Mouse (Mus musculus): ENCODE measurements around the gene Olfr550. TPM values are rescaled to one million over a fixed set of nuclear protein-coding genes. Genes with fewer than 3 reads are reported as not detected.

Olfr550 gene
- polyA plus RNA-seq (2017; shearing (Covaris generic)), result not detected

DNA sequence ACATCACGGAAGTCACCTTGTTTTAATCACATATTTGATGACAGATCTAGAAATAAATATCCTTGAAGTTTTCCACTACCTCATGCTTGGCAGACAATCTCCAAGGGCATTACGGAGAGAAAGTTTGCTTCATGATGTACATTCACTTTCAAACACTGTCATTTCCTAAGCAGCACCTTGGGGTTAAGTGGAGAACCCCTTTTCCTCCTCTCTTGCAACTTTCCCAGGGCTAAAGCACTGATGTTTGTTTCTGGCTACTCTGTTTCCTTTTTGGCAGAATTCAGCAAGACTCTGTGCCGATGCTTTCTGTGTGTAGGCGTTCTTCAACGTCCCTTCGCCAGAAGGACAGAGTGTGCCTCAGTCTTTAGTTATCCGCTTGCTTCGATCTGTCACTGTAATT lies at the start of gene Olfr550:
TSS of gene Olfr550 (plus strand) at position 301 of the 400 bp plus-strand sequence.

DNA sequence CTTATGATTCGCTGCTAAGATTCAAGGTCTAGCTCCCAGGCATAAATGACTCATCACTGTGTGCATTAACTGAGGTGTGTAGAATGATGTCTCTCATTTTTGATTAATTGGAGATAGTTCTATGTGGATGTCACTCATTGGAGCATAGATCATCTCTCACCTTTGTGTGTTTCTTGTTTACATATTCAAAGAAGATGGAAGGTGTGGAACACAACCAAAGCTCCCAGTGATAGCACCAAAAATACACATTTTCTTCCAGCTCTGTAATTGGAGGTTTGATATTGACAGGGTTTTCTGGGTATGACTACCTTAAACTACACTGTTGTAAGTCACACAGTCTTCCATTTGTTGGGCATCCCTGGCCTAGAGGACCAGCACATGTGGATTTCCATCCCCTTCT lies 36.8 kb upstream of the Olfr550 start, which contains the start of gene Olfr547:
TSS of gene Olfr547 (plus strand) at position 301 of the 400 bp plus-strand sequence.

DNA sequence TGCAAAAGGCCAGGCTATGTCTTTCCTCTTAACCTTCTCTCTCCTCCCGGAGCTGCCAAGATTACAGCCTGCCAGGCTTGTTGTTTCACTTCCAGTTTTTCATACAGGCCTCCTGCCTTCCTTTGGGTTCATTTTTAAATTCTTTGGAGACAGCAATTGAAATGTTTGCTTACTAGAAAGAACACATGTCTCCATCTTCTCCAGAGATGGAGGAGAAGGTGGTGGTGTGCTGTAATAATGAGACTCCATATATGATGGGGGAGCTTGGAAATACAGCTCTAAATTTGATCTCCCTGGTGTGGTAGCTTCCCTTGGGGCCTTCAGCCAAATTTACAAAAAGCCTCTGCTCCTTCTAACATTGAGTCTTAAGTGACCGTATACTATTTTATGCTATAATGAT lies 30.6 kb upstream of the Olfr550 start, which contains the start of gene Olfr548-ps1:
TSS of gene Olfr548-ps1 (plus strand) at position 301 of the 400 bp plus-strand sequence.

DNA sequence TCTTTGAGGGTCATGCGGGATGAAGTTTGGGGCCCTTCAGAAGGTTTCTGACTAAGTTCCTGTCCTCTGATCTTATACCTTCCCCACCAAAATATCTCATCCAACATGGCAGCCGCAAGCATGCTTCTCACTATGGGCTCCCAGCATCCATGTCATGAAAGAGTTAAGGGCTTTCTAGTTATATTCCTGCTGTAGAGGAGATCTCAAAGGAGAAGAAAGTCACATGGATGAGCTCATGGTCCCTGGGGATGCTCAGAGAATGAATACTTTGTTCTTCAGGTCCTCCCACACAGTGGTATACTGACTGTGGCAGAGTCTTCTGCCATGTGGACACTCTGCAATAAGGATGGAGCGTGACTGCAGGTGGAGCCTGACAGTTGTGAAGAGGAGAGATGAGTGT lies 21.7 kb upstream of the Olfr550 start, which contains the start of gene Olfr549:
TSS of gene Olfr549 (plus strand) at position 301 of the 400 bp plus-strand sequence.

DNA sequence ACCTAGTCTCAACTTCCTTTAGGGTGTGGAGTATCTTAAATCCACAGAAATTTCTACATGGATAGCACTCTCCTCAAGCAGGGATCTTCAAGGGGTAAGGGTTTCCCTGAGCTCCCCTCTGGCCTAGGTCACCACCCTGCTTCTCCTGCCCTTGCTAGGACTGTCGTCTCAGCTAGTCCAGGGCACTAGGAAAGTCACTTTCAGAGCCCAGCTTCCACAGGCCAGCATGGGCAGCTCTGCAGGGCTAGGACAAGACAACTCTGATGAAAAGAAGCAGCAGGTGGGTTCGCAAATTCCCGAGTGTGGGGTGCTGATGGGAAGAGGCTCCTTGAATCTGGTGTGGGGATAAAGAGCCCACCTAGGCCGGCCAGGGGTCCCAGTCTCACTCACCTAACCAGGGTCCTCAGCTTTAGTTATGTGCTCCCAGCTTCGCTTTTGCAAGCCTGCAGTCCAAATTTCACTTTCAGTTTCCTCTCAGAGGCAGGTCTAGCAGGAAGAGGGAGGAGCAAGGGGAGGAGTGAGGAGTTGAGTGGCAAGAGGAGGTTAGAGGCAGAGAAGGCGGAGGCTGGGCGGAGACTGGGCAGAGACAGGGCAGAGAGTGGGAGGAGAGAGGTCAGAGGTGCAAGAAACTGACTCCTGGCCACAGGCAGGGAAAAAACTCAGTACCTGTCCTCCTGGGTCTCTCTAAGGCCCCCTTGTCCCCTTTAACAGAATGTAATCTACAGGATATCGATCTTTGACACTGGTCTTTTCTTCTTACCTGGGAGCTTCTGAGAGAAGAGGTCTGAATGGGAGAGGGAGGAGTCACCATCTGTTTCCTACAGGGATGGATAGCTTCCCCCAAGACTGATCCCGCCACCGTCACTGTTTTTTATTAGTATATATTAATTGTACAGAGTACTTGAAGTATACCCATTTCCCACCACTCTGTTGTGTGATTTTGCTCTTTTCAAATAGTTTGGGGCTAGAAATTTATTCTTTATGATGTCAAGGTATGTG lies 5.9 kb upstream of the Olfr550 start, which contains the start of gene Trim21:
TSS of gene Trim21 (minus strand) at position 488 of the 999 bp plus-strand sequence.

GRCm38 (mm10) chr7:102591786-102592185 lies 20.5 kb downstream of the Olfr550 start, which contains the start of gene Olfr551:
Olfr551 (minus strand) TSS chr7:102591886.

DNA sequence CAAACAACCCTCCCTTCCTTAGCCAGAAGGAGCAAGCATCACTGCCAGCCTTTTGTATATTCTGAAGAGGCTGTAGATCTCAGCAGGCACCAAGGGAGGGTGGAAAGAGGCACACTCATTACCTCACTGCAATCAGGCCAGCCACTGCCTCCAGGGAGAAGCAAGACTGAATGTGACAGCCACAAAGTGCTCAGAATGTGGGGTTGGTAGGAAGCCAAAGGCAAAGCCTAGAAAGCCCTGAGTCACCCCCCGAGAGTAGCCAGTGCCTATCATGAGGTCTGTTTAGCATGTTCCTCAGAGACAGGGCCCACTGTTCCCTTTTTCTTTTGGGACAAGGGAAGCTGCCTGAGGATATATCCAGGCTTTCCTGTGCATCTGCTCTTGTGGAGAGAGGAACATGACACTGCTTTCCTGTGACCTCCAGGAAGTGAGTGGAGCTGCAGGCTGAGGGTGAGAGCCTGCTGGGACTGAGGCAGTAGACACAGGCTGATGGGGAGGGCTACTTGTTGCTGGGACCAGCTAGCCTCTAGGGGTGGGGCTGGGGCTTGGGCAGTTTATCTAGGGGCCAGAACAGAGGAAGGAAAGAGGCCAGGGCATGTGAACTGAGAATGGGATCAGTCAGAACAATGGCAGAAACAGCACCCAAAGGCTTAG lies 26.3 kb downstream of the Olfr550 start, which contains the start of gene Olfr552:
TSS of gene Olfr552 (plus strand) at position 393 of the 654 bp plus-strand sequence.

DNA sequence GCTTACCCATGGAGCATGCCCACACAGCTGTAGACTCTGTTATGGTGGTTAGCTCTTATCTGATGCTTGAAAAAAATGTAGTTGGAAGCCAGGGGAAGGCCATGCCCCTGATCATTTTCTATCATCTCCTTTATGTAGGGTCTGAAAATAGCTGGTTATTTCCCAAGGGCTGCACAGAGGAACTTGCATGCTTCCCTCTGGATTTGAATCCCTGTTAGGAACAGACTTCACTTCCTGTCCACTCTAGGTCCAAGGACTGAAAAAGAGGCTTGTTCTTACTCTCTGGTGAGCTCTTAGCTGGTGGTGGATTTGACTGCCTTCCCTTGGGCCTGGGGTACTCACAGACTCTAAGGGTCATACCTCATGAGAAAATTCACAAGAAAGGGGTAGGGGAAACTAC lies 46.9 kb downstream of the Olfr550 start, which contains the start of gene Olfr553:
TSS of gene Olfr553 (minus strand) at position 101 of the 400 bp plus-strand sequence.

Other genes with a start within 250 kb of the Olfr550 start
- 10 to 100 TPM; 40.4 to 42.0 TPM for gene Rrm1, start 129.7 kb upstream of the Olfr550 start, polyA plus RNA-seq (2017; shearing (Covaris generic))
- 1 to 10 TPM in 1 of 2 experiments, not detected in 1; 1.2 TPM for gene Olfr543, start 89.8 kb upstream of the Olfr550 start, polyA plus RNA-seq (2017; shearing (Covaris generic))
- gene Olfr544, start 83.1 kb upstream of the Olfr550 start, polyA plus RNA-seq (2017; shearing (Covaris generic)), result 1 to 10 TPM in 1 of 2 experiments, under 1 TPM in 1; 0.28 to 2.7 TPM
- under 1 TPM; 0.28 to 0.97 TPM for gene Olfr545, start 71.9 kb upstream of the Olfr550 start, polyA plus RNA-seq (2017; shearing (Covaris generic))
- gene Olfr547, start 36.7 kb upstream of the Olfr550 start, polyA plus RNA-seq (2017; shearing (Covaris generic)), result not detected
- not detected for gene Olfr548-ps1, start 30.5 kb upstream of the Olfr550 start, polyA plus RNA-seq (2017; shearing (Covaris generic))
- gene Olfr549, start 21.6 kb upstream of the Olfr550 start, polyA plus RNA-seq (2017; shearing (Covaris generic)), result under 1 TPM in 1 of 2 experiments, not detected in 1; 0.69 TPM
- 10 to 100 TPM; 96.3 to 99.0 TPM for gene Trim21, start 6.0 kb upstream of the Olfr550 start, polyA plus RNA-seq (2017; shearing (Covaris generic))
- gene Olfr551, start 20.4 kb downstream of the Olfr550 start, polyA plus RNA-seq (2017; shearing (Covaris generic)), result not detected
- not detected for gene Olfr552, start 26.3 kb downstream of the Olfr550 start, polyA plus RNA-seq (2017; shearing (Covaris generic))
- not detected for gene Olfr553, start 46.8 kb downstream of the Olfr550 start, polyA plus RNA-seq (2017; shearing (Covaris generic))
- 1 to 10 TPM in 1 of 2 experiments, under 1 TPM in 1; 0.71 to 1.7 TPM for gene Olfr554, start 67.0 kb downstream of the Olfr550 start, polyA plus RNA-seq (2017; shearing (Covaris generic))
- not detected for gene Olfr555, start 87.4 kb downstream of the Olfr550 start, polyA plus RNA-seq (2017; shearing (Covaris generic))
- gene Olfr556, start 93.5 kb downstream of the Olfr550 start, polyA plus RNA-seq (2017; shearing (Covaris generic)), result under 1 TPM in 1 of 2 experiments, not detected in 1; 0.30 TPM
- gene Trim68, start 115.9 kb downstream of the Olfr550 start, polyA plus RNA-seq (2017; shearing (Covaris generic)), result 10 to 100 TPM; 12.4 to 17.0 TPM
- gene Olfr557, start 124.5 kb downstream of the Olfr550 start, polyA plus RNA-seq (2017; shearing (Covaris generic)), result under 1 TPM in 1 of 2 experiments, not detected in 1; 0.24 TPM
- gene Olfr558, start 130.8 kb downstream of the Olfr550 start, polyA plus RNA-seq (2017; shearing (Covaris generic)), result not detected
- gene Olfr33, start 147.6 kb downstream of the Olfr550 start, polyA plus RNA-seq (2017; shearing (Covaris generic)), result not detected
- 1 to 10 TPM in 1 of 2 experiments, not detected in 1; 1.5 TPM for gene Olfr559, start 156.0 kb downstream of the Olfr550 start, polyA plus RNA-seq (2017; shearing (Covaris generic))
- gene Olfr560, start 187.9 kb downstream of the Olfr550 start, polyA plus RNA-seq (2017; shearing (Covaris generic)), result not detected
- not detected for gene Olfr78, start 188.0 kb downstream of the Olfr550 start, polyA plus RNA-seq (2017; shearing (Covaris generic))
- not detected for gene Olfr561, start 199.8 kb downstream of the Olfr550 start, polyA plus RNA-seq (2017; shearing (Covaris generic))
- under 1 TPM in 1 of 2 experiments, not detected in 1; 0.49 TPM for gene Olfr564, start 232.0 kb downstream of the Olfr550 start, polyA plus RNA-seq (2017; shearing (Covaris generic))